Mouse (Mus musculus): ENCODE data around the gene Gm3893. TPM values are rescaled to one million over a fixed set of nuclear protein-coding genes. Genes with fewer than 3 reads are reported as not detected.
"Not testable (repeated sequence)": the region's sequence is repeated elsewhere in the genome, so short reads cannot be mapped to it uniquely, and the experiment has no call there.

Gm3893 gene
- total RNA-seq (2022), result not detected

DNA sequence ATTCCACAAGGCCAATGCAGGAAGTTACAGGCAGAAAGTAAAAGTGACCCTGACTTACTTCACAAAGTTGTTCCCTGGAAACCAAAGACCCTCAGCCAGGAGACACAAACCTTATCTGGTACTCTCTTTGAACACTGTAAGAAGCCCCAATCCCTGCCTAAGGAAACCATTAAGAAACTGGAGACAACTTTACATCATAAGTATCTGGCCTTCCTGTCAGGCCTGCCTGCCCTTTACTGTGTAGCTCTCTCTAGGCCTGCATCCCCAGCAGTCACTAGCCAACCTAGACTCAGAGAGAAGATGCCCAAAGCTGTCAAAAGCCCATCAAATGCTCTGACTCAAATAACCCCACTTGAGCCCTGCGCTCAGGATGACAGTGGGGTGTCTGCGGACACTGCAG lies at the start of gene Gm3893:
TSS of gene Gm3893 (plus strand) at position 301 of the 400 bp plus-strand sequence.
- not testable (repeated sequence) for DNase-seq

DNA sequence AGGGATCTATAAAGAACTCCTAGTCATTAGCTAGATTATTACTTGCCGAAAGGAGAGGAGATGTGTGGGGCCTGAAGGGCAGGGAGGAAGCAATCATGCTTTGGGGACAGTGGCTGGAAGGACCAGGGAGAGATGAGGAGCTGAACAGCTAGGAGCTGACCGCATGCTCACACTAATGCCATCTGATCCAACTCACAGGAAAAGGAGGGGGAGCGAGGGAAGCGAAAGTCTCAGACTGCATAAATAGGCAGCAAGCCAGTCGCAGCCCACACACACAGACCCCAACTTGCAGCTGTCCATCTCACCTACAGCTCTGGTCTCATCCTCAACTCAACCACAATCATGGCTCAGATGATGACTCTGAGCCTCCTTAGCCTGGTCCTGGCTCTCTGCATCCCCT lies 23.5 kb downstream of the Gm3893 start, which contains the start of gene Gm13304:
TSS of gene Gm13304 (plus strand) at position 301 of the 400 bp plus-strand sequence.
- not testable (repeated sequence) for DNase-seq

Other genes starting within 250 kb of the Gm3893 start
- not detected for gene Gm21541, start 187.6 kb upstream of the Gm3893 start, total RNA-seq (2022)
- gene Gm20878, start 149.6 kb upstream of the Gm3893 start, total RNA-seq (2022), result 10 to 100 TPM in 2 of 4 experiments, 1 to 10 TPM in 2; 4.7 to 16.7 (median 10.7) TPM
- gene Fam205a4, start 125.1 kb upstream of the Gm3893 start, total RNA-seq (2022), result 1 to 10 TPM in 3 of 4 experiments, under 1 TPM in 1; 0.99 to 2.8 (median 1.6) TPM
- 1 to 10 TPM in 3 of 4 experiments, not detected in 1; 1.1 to 1.3 (median 1.2) TPM for gene Gm21093, start 56.5 kb upstream of the Gm3893 start, total RNA-seq (2022)
- gene Gm13304, start 23.6 kb downstream of the Gm3893 start, total RNA-seq (2022), result 1 to 10 TPM; 3.2 to 7.2 (median 6.0) TPM
- gene Gm13306, start 62.2 kb downstream of the Gm3893 start, total RNA-seq (2022), result 10 to 100 TPM in 1 of 4 experiments, 1 to 10 TPM in 1, not detected in 2; 4.3 to 16.3 TPM
- gene Gm13305, start 77.4 kb downstream of the Gm3893 start, total RNA-seq (2022), result 1 to 10 TPM in 2 of 4 experiments, under 1 TPM in 2; 0.58 to 2.3 (median 1.4) TPM
- 1 to 10 TPM in 3 of 4 experiments, not detected in 1; 1.4 to 3.1 (median 1.5) TPM for gene Gm10600, start 149.4 kb downstream of the Gm3893 start, total RNA-seq (2022)
- gene Ccl21b, start 164.6 kb downstream of the Gm3893 start, total RNA-seq (2022), result not detected
- gene Gm21953, start 203.1 kb downstream of the Gm3893 start, total RNA-seq (2022), result not detected
- gene Fam205a3, start 227.1 kb downstream of the Gm3893 start, total RNA-seq (2022), result under 1 TPM in 1 of 4 experiments, not detected in 3; 0.48 TPM